ENCODE assay signal across 23 mouse cellular contexts in genomic region chr11:4382321-4382720, GRCm38 (mm10). TPM values are rescaled to one million over a fixed set of nuclear protein-coding genes. Genes with fewer than 3 reads are reported as not detected.
DNase-seq lines count a peak whose midpoint lies in the region; ATAC-seq lines count a peak whose summit lies in the region.
"Had no signal": no experiment of that assay in that cellular context is flagged by ENCODE, and none has a peak within 500 bp of the region (broad histone marks: within the 10 kb centered on the region; RNA-seq: fewer than 3 reads in every experiment).

No protein-coding gene starts in this region.

- no peaks in the 10 kb centered on the region for H3K36me3 ChIP-seq in heart, embryonic 11.5 days (ENCODE audit: control insufficient read depth, insufficient read depth, low read length)
- no peaks in the 10 kb centered on the region for H3K36me3 ChIP-seq in forebrain, embryonic 16.5 days (ENCODE audit: control insufficient read depth, insufficient read depth)
- H3K36me3 ChIP-seq: embryonic facial prominence, embryonic 10.5 days; embryonic facial prominence, embryonic 12.5 days; forebrain, embryonic 12.5 days had no signal

- no peaks in the 10 kb centered on the region for H3K4me1 ChIP-seq in heart, embryonic 11.5 days (ENCODE audit: control insufficient read depth, insufficient read depth, low read length)
- H3K4me1 ChIP-seq in forebrain, embryonic 16.5 days (replicated peaks; ENCODE audit: control insufficient read depth, insufficient read depth, low read length): no peaks in the 10 kb centered on the region
- H3K4me1 ChIP-seq: embryonic facial prominence, embryonic 10.5 days; embryonic facial prominence, embryonic 12.5 days; forebrain, embryonic 12.5 days had no signal

- H3K27me3 ChIP-seq in heart, embryonic 11.5 days (ENCODE audit: control insufficient read depth, insufficient read depth, low read length): no peaks in the 10 kb centered on the region
- no peaks in the 10 kb centered on the region for H3K27me3 ChIP-seq in forebrain, embryonic 16.5 days (replicated peaks; ENCODE audit: control insufficient read depth, insufficient read depth, low read length)
- H3K27me3 ChIP-seq: CH12.LX; embryonic facial prominence, embryonic 12.5 days; forebrain, embryonic 12.5 days had no signal

- peak; percentile 86 for DNase-seq in heart, adult 11 months
- no peak for DNase-seq in MN1 (ENCODE audit: low spot score)
- no peak for DNase-seq in B cell, adult 2 months
- DNase-seq: adrenal gland, adult 2 months; adrenal gland, postnatal 10 days; adrenal gland, postnatal 25 days; cerebellum, adult 11 months; cerebellum, adult 2 months; cerebellum, adult 9-10 months; cerebellum, postnatal 36 days; forebrain, postnatal 0 days had no signal

- WGBS in heart, embryonic 11.5 days (ENCODE audit: insufficient replicate concordance): 80% methylated on average over 7 of the region's 7 CpGs
- WGBS in forebrain, embryonic 16.5 days: 92% methylated on average over 7 of the region's 7 CpGs

- H3K9me3 ChIP-seq in heart, embryonic 11.5 days (replicated peaks; ENCODE audit: control insufficient read depth, low read length): no peaks in the 10 kb centered on the region
- H3K9me3 ChIP-seq in forebrain, embryonic 16.5 days (ENCODE audit: control insufficient read depth, low read length): no peaks in the 10 kb centered on the region
- H3K9me3 ChIP-seq: embryonic facial prominence, embryonic 10.5 days; embryonic facial prominence, embryonic 12.5 days; forebrain, embryonic 12.5 days; G1E had no signal

- no peak for ATAC-seq in heart, embryonic 11.5 days (replicated peaks; ENCODE audit: insufficient number of reproducible peaks, low FRiP score, low TSS enrichment)
- ATAC-seq in granulocyte monocyte progenitor cell, adult 5-6 weeks (replicated peaks; ENCODE audit: poor library complexity, severe bottlenecking): peak; percentile 75
- ATAC-seq in megakaryocyte, adult 5-6 weeks (ENCODE audit: poor library complexity, severe bottlenecking): peak; percentile 74
- ATAC-seq in monocyte, adult 5-6 weeks (replicated peaks; ENCODE audit: insufficient number of reproducible peaks, low FRiP score, low TSS enrichment, poor library complexity, severe bottlenecking): peak; percentile 75; the same call in 1 of the 2 replicates
- no peak for ATAC-seq in forebrain, embryonic 16.5 days
- ATAC-seq: CD4-positive, CD25-positive, alpha-beta regulatory T cell, adult 4 months; forebrain, embryonic 14.5 days; forebrain, postnatal 0 days had no signal

- H3K27ac ChIP-seq in heart, embryonic 11.5 days (ENCODE audit: low read depth, low read length): no peak overlapping the region
- H3K27ac ChIP-seq in forebrain, embryonic 16.5 days (ENCODE audit: low read length): no peak overlapping the region
- H3K27ac ChIP-seq: embryonic facial prominence, embryonic 10.5 days; embryonic facial prominence, embryonic 12.5 days; forebrain, embryonic 12.5 days had no signal

- H3K4me2 ChIP-seq in heart, embryonic 11.5 days: no peak overlapping the region
- no peak overlapping the region for H3K4me2 ChIP-seq in forebrain, embryonic 16.5 days (ENCODE audit: low read length)
- H3K4me2 ChIP-seq: embryonic facial prominence, embryonic 12.5 days; forebrain, embryonic 12.5 days had no signal

- no peak overlapping the region for H3K9ac ChIP-seq in heart, embryonic 11.5 days (ENCODE audit: low read depth, low read length)
- H3K9ac ChIP-seq in forebrain, embryonic 16.5 days (replicated peaks; ENCODE audit: low read depth, low read length): no peak overlapping the region
- H3K9ac ChIP-seq: embryonic facial prominence, embryonic 12.5 days; forebrain, embryonic 12.5 days; forebrain, postnatal 0 days had no signal

- H3K4me3 ChIP-seq in heart, embryonic 11.5 days (ENCODE audit: low read depth, low read length): no peak overlapping the region
- H3K4me3 ChIP-seq in forebrain, embryonic 16.5 days (replicated peaks; ENCODE audit: low read length): no peak overlapping the region
- H3K4me3 ChIP-seq: embryonic facial prominence, embryonic 10.5 days; embryonic facial prominence, embryonic 12.5 days; forebrain, embryonic 12.5 days had no signal

RNA-seq across cellular contexts. Expression of gene Hormad2, which starts 58.6 kb away (rescaled TPM):
- polyA plus RNA-seq in heart, embryonic 11.5 days (2014; fragmentation: Nextera tagmentation; extraction: Ambion mirVana): 0.44 and 0.82 TPM in 2 replicates
- total RNA-seq in granulocyte monocyte progenitor cell, adult 5-6 weeks (2014; fragmentation: Nextera tagmentation): 1.3 and 2.7 TPM in 2 replicates
- total RNA-seq in granulocyte monocyte progenitor cell, adult 5-6 weeks (2017): 0.52 TPM in 1 of 2 replicates, not detected in the other
- total RNA-seq in megakaryocyte, adult 5-6 weeks (2015): not detected in 2 replicates
- not detected in 2 replicates for total RNA-seq in megakaryocyte, adult 5-6 weeks (2017)
- not detected in 3 replicates for total RNA-seq in monocyte, adult 5-6 weeks (2017)
- polyA plus RNA-seq in forebrain, embryonic 16.5 days (2015; fragmentation: Nextera tagmentation; extraction: Ambion mirVana): 0.18 TPM in 1 of 2 replicates, not detected in the other
- total RNA-seq: CH12.LX; forebrain, postnatal 0 days had no signal
- polyA plus RNA-seq: adrenal gland, adult 2 months; forebrain, embryonic 12.5 days; forebrain, postnatal 0 days had no signal

Comparison
In these comparisons a context has a peak if more than half of its experiments do, and no peak if none do; other contexts are left out.
1. ATAC-seq: peak in granulocyte monocyte progenitor cell, adult 5-6 weeks (single experiment), megakaryocyte, adult 5-6 weeks (single experiment) and monocyte, adult 5-6 weeks (single experiment); none in heart, embryonic 11.5 days (single experiment) and forebrain, embryonic 16.5 days (single experiment).